Mouse (Mus musculus) midbrain, embryonic 11.5 days (tissue): ENCODE data around the gene Ssh1. TPM values are rescaled to one million over a fixed set of nuclear protein-coding genes. Genes with fewer than 3 reads are reported as not detected.

Experiments used
- ATAC-seq: fragments of 200-750 bp; cut with Nextera tagmentation; 2 replicates; pipeline ENCODE4 v1.8.0; 2017; ENCODE audit warnings: moderate TSS enrichment, moderate library complexity; ENCODE audit not compliant: low FRiP score
- DNase-seq: peaks from one replicate; pipeline ENCODE4 v3.0.0; 2015; ENCODE audit warnings: low spot score; ENCODE audit errors: missing footprints
- H3K27ac ChIP-seq: fragments of 300-500 bp; sonication (generic); 2 replicates; pipeline ENCODE4 v1.5.1; 2014; ENCODE audit warnings: low read depth, low read length
- H3K27me3 ChIP-seq: fragments of 300-500 bp; sonication (generic); 2 replicates; pipeline ENCODE4 v1.6.1; 2014; ENCODE audit warnings: mild to moderate bottlenecking, low read length, moderate library complexity, mixed read lengths; ENCODE audit not compliant: control insufficient read depth, insufficient read depth
- H3K36me3 ChIP-seq: fragments of 300-500 bp; sonication (generic); 2 replicates; pipeline ENCODE4 v1.6.1; 2014; ENCODE audit warnings: mild to moderate bottlenecking, low read length, moderate library complexity, mixed read lengths; ENCODE audit not compliant: control insufficient read depth, insufficient read depth
- H3K4me1 ChIP-seq: fragments of 300-500 bp; sonication (generic); 2 replicates; pipeline ENCODE4 v1.6.1; 2014; ENCODE audit warnings: low read length; ENCODE audit not compliant: control insufficient read depth, insufficient read depth
- H3K4me2 ChIP-seq: fragments of 300-500 bp; sonication (generic); 2 replicates; pipeline ENCODE4 v1.6.1; 2014; ENCODE audit warnings: mild to moderate bottlenecking, moderate library complexity
- H3K4me3 ChIP-seq: fragments of 300-500 bp; sonication (generic); 2 replicates; pipeline ENCODE4 v1.5.1; 2014; ENCODE audit warnings: low read depth, low read length
- H3K9ac ChIP-seq: fragments of 300-500 bp; sonication (generic); 2 replicates; pipeline ENCODE4 v1.6.1; 2014; ENCODE audit warnings: low read length
- H3K9me3 ChIP-seq: fragments of 300-500 bp; sonication (generic); 2 replicates; pipeline ENCODE4 v1.6.1; 2016; ENCODE audit warnings: low read length; ENCODE audit not compliant: control insufficient read depth
- WGBS: fragments of 180-500 bp; shearing (Covaris S2); extraction: QIAGEN DNeasy Blood & Tissue Kit; methylation state at CpG from one replicate; pipeline ENCODE4 v1.1.7; 2014; 5-methylcytosine and 5-hydroxymethylcytosine counted together
- polyA plus RNA-seq: library from polyadenylated mRNA; unstranded; fragments of >200 nt; fragmentation: Nextera tagmentation; extraction: Ambion mirVana; gene quantifications from 2 replicates; pipeline ENCODE4 v1.2.1, GENCODE M21; 2014

Gene Ssh1
- polyA plus RNA-seq, 1 experiment from 2014 or later: 18.8 TPM

DNA sequence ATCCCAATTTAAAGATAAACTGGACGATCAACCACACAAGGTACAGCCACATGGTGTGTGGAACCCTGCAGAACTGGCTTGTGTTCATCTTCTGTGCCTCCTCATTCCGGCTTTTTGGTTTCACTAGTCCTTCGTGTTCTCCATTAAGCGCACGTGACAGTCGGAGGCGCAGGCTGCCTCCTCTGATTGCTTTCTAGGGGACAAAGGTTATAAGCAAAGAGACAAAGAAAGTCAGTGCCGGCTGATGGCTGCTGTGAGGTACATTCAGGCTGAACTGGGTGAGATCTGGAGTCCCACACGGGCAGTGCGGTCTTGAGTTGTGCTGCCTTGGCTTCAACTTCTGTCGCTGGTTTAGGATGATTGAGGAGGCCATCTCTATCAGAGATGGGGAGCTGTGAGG is 10.9 kb upstream of the Ssh1 start:
- Histone ChIP-seq H3K4me2 (no peak overlapping the region), H3K4me1 (no peaks in the 10 kb centered on the region; the same call in 1 of the 2 replicates), H3K4me3 (no peak overlapping the region), H3K36me3 (no peaks in the 10 kb centered on the region), H3K9me3 (no peaks in the 10 kb centered on the region), H3K27me3 (no peaks in the 10 kb centered on the region), H3K27ac (no peak overlapping the region), H3K9ac (no peak overlapping the region)
- DNase-seq (no peak), ATAC-seq (no peak)
- WGBS: 84% methylated on average over 11 of the region's 11 CpGs

DNA sequence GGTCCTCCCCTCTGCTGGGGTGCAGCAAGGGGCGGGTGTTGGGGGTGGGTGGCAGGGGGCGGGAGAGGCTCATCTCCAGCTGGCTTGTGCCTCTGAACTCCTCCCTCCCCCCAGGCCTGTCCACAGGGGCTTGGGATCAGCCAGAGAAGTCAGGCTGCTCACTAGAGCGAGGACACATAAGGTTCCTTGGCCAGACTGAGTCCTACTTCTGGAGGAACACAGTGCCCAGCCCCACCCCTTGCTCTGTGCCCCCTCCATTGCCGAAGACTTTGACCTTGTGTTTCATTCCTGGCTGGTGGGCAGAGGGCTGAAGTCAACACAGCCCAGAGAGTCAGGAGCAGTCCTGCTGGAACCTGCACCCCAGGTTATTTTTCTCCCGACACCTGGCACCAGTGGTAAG is 9.8 kb upstream of the Ssh1 start, which contains the start of gene Dao:
TSS of gene Dao (plus strand) at position 162 of the 400 bp plus-strand sequence.
- no peak within 1 kb of the TSS for H3K27ac ChIP-seq
- H3K27me3 ChIP-seq: no peaks in the 10 kb centered on the region
- DNase-seq: no peak
- no peaks in the 10 kb centered on the region; the same call in 1 of the 2 replicates for H3K4me1 ChIP-seq
- no peak within 1 kb of the TSS for H3K4me3 ChIP-seq
- 79% methylated on average over 3 of the region's 5 CpGs for WGBS
- H3K9ac ChIP-seq: no peak within 1 kb of the TSS
- H3K36me3 ChIP-seq: no peaks in the 10 kb centered on the region
- no peak for ATAC-seq
- H3K4me2 ChIP-seq: no peak within 1 kb of the TSS
- H3K9me3 ChIP-seq: no peaks in the 10 kb centered on the region

DNA sequence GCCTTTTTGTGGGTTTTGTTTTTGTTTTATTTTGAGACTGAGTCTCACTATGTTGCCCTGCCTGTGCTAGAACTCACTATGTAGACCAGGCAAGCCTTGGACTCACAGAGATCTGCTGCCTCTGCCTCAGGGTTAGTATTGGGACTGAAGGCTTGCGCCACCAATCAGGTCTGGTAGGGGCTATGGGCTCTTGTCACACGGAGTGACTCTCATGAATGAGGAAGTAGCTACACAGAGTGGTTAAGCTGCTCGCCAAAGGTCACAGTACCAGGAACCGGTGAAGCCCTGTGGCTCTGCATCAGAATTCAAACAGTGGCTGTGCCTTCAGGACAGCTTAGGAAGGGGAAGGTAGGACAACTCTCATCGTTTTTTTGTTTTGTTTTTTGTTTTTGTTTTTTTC is 5.7 kb upstream of the Ssh1 start:
- no peaks in the 10 kb centered on the region for H3K36me3 ChIP-seq
- no peak for ATAC-seq
- H3K27ac ChIP-seq: no peak overlapping the region
- H3K27me3 ChIP-seq: no peaks in the 10 kb centered on the region
- DNase-seq: no peak
- H3K4me3 ChIP-seq: no peak overlapping the region
- H3K4me2 ChIP-seq: no peak overlapping the region
- 65% methylated on average over 5 of the region's 5 CpGs for WGBS
- no peaks in the 10 kb centered on the region for H3K9me3 ChIP-seq
- no peak overlapping the region for H3K9ac ChIP-seq
- H3K4me1 ChIP-seq: no peaks in the 10 kb centered on the region; the same call in 1 of the 2 replicates

DNA sequence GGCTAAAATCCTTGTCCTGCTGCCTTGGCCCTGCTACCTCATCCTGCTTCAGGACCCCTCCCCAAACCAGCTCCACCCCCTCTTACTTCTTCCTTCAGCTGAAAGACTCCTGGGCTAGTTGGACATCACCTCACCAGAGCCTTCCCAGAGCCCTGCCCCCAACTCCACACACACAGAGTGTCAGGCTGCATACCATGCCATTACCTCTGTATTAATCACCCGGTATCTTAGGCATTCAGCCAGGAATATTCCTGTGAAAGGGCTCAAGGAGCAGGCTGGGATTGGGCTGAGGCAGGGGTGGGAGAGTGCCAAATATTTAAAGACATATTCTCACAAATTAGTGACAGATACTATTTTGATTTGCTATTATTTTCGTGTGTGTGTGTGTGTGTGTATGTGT is 2.8 kb upstream of the Ssh1 start:
- Histone ChIP-seq H3K4me1 (peaks cover 15% of the 10 kb centered on the region), H3K4me3 (no peak overlapping the region), H3K9ac (no peak overlapping the region), H3K9me3 (no peaks in the 10 kb centered on the region), H3K4me2 (no peak overlapping the region), H3K27me3 (no peaks in the 10 kb centered on the region), H3K27ac (no peak overlapping the region), H3K36me3 (no peaks in the 10 kb centered on the region)
- ATAC-seq: no peak
- DNase-seq: no peak
- 60% methylated on average over 2 of the region's 2 CpGs for WGBS

DNA sequence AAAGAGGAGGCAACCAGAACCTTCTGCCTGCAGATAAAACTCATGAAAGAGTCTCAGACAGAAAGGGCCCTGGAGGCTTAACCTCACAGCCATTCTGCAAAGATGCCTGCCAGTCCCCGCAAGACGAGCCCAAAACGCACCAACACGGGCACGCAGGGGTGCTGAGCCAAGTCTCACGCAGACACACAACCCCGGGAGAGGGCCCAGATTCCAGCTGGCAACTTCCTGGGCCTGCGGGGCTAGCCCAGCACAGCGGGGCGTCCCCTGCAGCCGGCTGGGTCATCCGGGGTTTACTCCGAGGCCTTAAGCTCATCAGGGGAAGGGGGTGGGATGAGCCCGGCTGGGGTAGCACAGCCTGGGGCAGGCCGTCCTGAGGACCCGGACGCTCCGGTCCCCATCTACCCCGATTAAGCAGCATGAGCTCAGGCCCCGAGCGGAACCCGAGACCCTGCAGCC is 635 bp downstream of the Ssh1 start:
- DNase-seq: peak; percentile 97
- Histone ChIP-seq H3K9me3 (no peaks in the 10 kb centered on the region), H3K4me1 (peaks cover 22% of the 10 kb centered on the region)

DNA sequence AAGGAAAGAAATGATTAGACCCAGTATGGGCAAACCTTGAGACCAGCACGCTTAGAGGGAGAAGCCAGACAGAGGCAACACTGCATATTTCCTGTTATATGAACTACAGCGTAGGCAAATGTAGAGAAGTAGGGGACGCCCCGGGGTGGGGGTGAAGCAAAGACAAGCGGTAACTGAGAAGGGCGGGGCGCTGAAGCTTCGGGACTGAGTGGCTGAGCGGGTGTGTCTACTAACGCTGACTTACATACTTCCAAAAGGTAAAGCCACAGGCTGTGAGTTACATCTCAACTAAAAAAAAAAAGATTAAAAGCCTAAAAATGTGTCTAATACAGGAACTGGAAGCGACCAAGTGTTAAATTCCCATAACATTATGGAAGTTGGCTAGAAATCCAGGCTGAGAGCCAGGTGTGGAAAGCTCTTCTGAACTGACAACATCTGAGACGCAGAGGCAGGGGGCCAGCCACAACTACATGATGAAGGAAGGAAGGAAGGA is 1.3 kb downstream of the Ssh1 start:
- ATAC-seq: no peak
- peaks cover 22% of the 10 kb centered on the region for H3K4me1 ChIP-seq
- peak overlapping the region; percentile 74 for H3K4me3 ChIP-seq
- H3K9ac ChIP-seq: peak overlapping the region; percentile 93
- no peak for DNase-seq
- H3K9me3 ChIP-seq: no peaks in the 10 kb centered on the region
- peak overlapping the region; percentile 84 for H3K4me2 ChIP-seq
- WGBS: 48% methylated on average over 12 of the region's 12 CpGs
- H3K27me3 ChIP-seq: no peaks in the 10 kb centered on the region
- H3K27ac ChIP-seq: peak overlapping the region; percentile 82; the same call in 1 of the 2 replicates
- H3K36me3 ChIP-seq: 0 out of 2 replicates have a peak, but pooled peaks cover 2% of the 10 kb centered on the region

More for the DNA sequence above, 635 bp downstream of the Ssh1 start:
- H3K4me3 ChIP-seq: peak overlapping the region; percentile 74
- peak overlapping the region; percentile 82 for H3K27ac ChIP-seq
- H3K36me3 ChIP-seq: 0 out of 2 replicates have a peak, but pooled peaks cover 2% of the 10 kb centered on the region
- no peaks in the 10 kb centered on the region for H3K27me3 ChIP-seq
- H3K9ac ChIP-seq: peak overlapping the region; percentile 93
- peak overlapping the region; percentile 84 for H3K4me2 ChIP-seq
- WGBS: 0% methylated on average over 22 of the region's 22 CpGs
- ATAC-seq: peak; percentile 82

DNA sequence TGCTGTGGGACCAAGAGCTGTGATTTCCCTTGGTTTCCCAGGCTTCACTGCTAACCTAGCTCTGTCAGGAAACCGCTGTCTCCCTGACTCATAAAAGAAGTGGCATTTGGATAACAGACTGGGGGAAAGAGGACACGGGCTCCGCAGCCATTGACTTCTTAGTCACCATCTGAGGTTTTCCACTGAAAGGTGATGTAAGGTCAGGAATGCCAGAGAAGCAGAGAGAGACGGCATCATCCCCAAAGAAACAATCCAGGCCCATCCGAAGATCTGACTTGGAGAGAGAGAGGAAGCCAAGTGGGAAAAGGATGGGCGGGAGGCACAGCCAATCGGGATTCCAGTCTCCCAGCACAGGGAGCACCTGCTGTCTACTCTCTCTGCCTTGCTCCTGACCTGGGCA is 2.6 kb downstream of the Ssh1 start:
- no peaks in the 10 kb centered on the region for H3K27me3 ChIP-seq
- H3K9ac ChIP-seq: no peak overlapping the region
- WGBS: 66% methylated on average over 7 of the region's 7 CpGs
- H3K27ac ChIP-seq: no peak overlapping the region
- 0 out of 2 replicates have a peak, but pooled peaks cover 2% of the 10 kb centered on the region for H3K36me3 ChIP-seq
- no peak overlapping the region for H3K4me3 ChIP-seq
- H3K4me2 ChIP-seq: no peak overlapping the region
- ATAC-seq: no peak
- no peaks in the 10 kb centered on the region for H3K9me3 ChIP-seq
- peaks cover 22% of the 10 kb centered on the region for H3K4me1 ChIP-seq
- DNase-seq: no peak

DNA sequence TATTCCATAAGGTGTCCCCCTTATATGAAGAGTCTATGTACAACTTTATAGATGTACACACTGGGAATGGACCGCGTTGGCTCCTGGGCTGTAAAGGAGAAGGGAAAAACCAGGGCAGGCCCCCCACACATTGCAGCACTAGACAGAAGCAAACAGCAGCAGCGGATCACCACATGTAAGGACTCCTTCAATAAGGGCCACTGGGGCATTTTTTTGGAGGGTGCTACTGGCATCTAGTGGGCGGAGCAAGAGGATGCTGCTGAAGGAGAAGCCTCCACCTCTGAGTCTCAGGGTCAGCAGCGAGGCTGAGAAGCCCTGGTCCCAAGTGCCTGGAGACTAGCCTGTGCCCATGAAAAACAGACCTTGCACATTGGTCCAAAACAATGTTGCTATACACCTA is 3.1 kb downstream of the Ssh1 start:
- no peak overlapping the region; the same call in 1 of the 2 replicates for H3K9ac ChIP-seq
- 87% methylated on average over 5 of the region's 5 CpGs for WGBS
- no peak overlapping the region for H3K4me2 ChIP-seq
- ATAC-seq: no peak
- no peak overlapping the region for H3K4me3 ChIP-seq
- no peak for DNase-seq
- H3K4me1 ChIP-seq: peaks cover 22% of the 10 kb centered on the region
- 0 out of 2 replicates have a peak, but pooled peaks cover 2% of the 10 kb centered on the region for H3K36me3 ChIP-seq
- no peak overlapping the region for H3K27ac ChIP-seq
- H3K27me3 ChIP-seq: no peaks in the 10 kb centered on the region
- H3K9me3 ChIP-seq: no peaks in the 10 kb centered on the region

DNA sequence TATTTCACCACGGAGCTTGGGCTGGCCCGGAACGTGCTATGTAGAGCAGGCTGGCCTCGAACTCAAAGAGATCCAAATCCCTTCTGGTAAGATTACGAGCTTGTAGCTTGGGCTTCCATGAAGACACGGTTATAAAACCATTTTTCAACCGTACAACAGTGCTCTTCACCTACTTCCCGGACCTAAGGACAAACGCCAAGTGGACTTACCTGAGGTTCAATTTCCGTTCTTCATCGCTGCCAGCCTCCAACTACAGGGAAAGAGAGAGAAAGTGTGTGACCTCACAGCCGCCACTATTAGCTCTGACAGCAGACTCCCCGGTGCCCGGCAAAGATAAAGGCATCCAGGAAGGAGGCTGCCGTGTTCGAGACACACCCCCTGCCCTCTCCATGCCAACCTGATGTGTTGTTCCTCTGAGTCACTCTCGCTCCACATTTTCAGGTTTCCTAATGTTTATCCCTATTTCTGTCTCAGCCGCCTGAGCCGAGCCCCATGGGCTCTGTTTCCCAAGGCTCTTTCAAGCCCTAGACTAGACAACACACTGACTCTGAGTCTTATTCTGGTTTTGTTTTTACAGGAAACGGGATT is 4.2 kb downstream of the Ssh1 start:
- WGBS: 90% methylated on average over 20 of the region's 20 CpGs
- H3K36me3 ChIP-seq: 0 out of 2 replicates have a peak, but pooled peaks cover 2% of the 10 kb centered on the region
- H3K9ac ChIP-seq: no peak overlapping the region
- no peaks in the 10 kb centered on the region for H3K27me3 ChIP-seq
- ATAC-seq: no peak
- no peak overlapping the region for H3K4me2 ChIP-seq
- peaks cover 22% of the 10 kb centered on the region for H3K4me1 ChIP-seq
- DNase-seq: no peak
- no peak overlapping the region for H3K4me3 ChIP-seq
- H3K9me3 ChIP-seq: no peaks in the 10 kb centered on the region
- H3K27ac ChIP-seq: no peak overlapping the region
